Mouse (Mus musculus) liver, adult (tissue): ENCODE results near the gene Lrrk1.

Experiments used
- GATA4 ChIP-seq: IDR thresholded peaks from 2 replicates; pipeline ENCODE4 v1.6.1; 2014; ENCODE audit warnings: mild to moderate bottlenecking, low read length; ENCODE audit not compliant: insufficient replicate concordance

Gene Lrrk1

GRCm38 (mm10) chr7:66195881-66196280, 192.3 kb downstream of the Lrrk1 start:
- no peak for TF ChIP-seq GATA4

- TF ChIP-seq GATA4: no peak
These were observed 193.6 kb downstream of the Lrrk1 start for GRCm38 (mm10) chr7:66194511-66194910.

GRCm38 (mm10) chr7:66187581-66188231, 200.4 kb downstream of the Lrrk1 start:
- no peak for TF ChIP-seq GATA4

- no peak for TF ChIP-seq GATA4
These were observed 202.8 kb downstream of the Lrrk1 start for GRCm38 (mm10) chr7:66185370-66185769.

- no peak for TF ChIP-seq GATA4
These were observed 204.1 kb downstream of the Lrrk1 start for GRCm38 (mm10) chr7:66184026-66184425.

- TF ChIP-seq GATA4: no peak
These were observed 204.7 kb downstream of the Lrrk1 start for GRCm38 (mm10) chr7:66183404-66183803.

- TF ChIP-seq GATA4: no peak
These were observed 206.0 kb downstream of the Lrrk1 start for GRCm38 (mm10) chr7:66182075-66182715.

- TF ChIP-seq GATA4: no peak
These were observed 207.3 kb downstream of the Lrrk1 start for GRCm38 (mm10) chr7:66180711-66181365.

GRCm38 (mm10) chr7:66180260-66180659, 207.9 kb downstream of the Lrrk1 start:
- no peak for TF ChIP-seq GATA4

- TF ChIP-seq GATA4: no peak
These were observed 208.4 kb downstream of the Lrrk1 start for GRCm38 (mm10) chr7:66179711-66180110.

- TF ChIP-seq GATA4: no peak
These were observed 209.0 kb downstream of the Lrrk1 start for GRCm38 (mm10) chr7:66179120-66179581.

- no peak for TF ChIP-seq GATA4
These were observed 210.0 kb downstream of the Lrrk1 start for GRCm38 (mm10) chr7:66178101-66178500.

- TF ChIP-seq GATA4: no peak
These were observed 211.2 kb downstream of the Lrrk1 start for GRCm38 (mm10) chr7:66176929-66177328.
